Mouse (Mus musculus): ENCODE measurements around the gene 1700011L22Rik. TPM values are rescaled to one million over a fixed set of nuclear protein-coding genes. Genes with fewer than 3 reads are reported as not detected.

The 1700011L22Rik gene
- polyA plus RNA-seq, 1 experiment from 2014 or later: not detected

Other genes starting within 250 kb of the 1700011L22Rik start
- gene Zfp827, start 220.1 kb downstream of the 1700011L22Rik start, polyA plus RNA-seq (2016; fragmentation: Nextera tagmentation; extraction: Ambion mirVana): 1.0 and 1.3 TPM in 2 replicates
- 5.4 and 5.9 TPM in 2 replicates for gene Mmaa, start 46.4 kb upstream of the 1700011L22Rik start, polyA plus RNA-seq (2016; fragmentation: Nextera tagmentation; extraction: Ambion mirVana)
- gene Smad1, start 150.9 kb upstream of the 1700011L22Rik start, polyA plus RNA-seq (2016; fragmentation: Nextera tagmentation; extraction: Ambion mirVana): 9.5 and 9.6 TPM in 2 replicates

Data from liver, embryonic 12.5 days (tissue).